Mouse (Mus musculus) testis, adult 10 weeks (tissue): ENCODE data around the gene Epdr1. TPM values are rescaled to one million over a fixed set of nuclear protein-coding genes. Genes with fewer than 3 reads are reported as not detected.

ENCODE experiments used
- polyA plus RNA-seq: library from polyadenylated mRNA; stranded (reverse); fragments of 350-450 nt; fragmentation: Illumina TruSeq; extraction: RNeasy Lipid Tissue Mini Kit (QIAGEN cat#74804); gene quantifications from one replicate; pipeline ENCODE4 v1.2.3, GENCODE M21; 2014; ENCODE audit warnings: low read depth, low replicate concordance

Gene Epdr1
- polyA plus RNA-seq: 0.38 TPM

GRCm38 (mm10) chr13:19619216-19619927, at the start of gene Epdr1:
Epdr1 (minus strand) TSS chr13:19619927.

GRCm38 (mm10) chr13:19622573-19623227, 3.0 kb upstream of the Epdr1 start, which contains the start of gene Sfrp4:
Sfrp4 (plus strand) TSS chr13:19623104.

Other genes with a start within 250 kb of the Epdr1 start
- 16.0 TPM for gene Stard3nl, start 224.1 kb downstream of the Epdr1 start, polyA plus RNA-seq
- not detected for gene Sfrp4, start 3.2 kb upstream of the Epdr1 start, polyA plus RNA-seq
- 508 TPM for gene Nme8, start 77.9 kb upstream of the Epdr1 start, polyA plus RNA-seq
- 0.59 TPM for gene Gpr141, start 204.3 kb upstream of the Epdr1 start, polyA plus RNA-seq